Mouse (Mus musculus) neutrophil, adult 83 days (primary cell): ENCODE results near the gene Gm8906. TPM values are rescaled to one million over a fixed set of nuclear protein-coding genes. Genes with fewer than 3 reads are reported as not detected.

Source experiments
- total RNA-seq, 2 experiments: library from RNA; stranded (reverse); gene quantifications; one replicate each; pipeline ENCODE4 v1.2.4; 2023

Gene Gm8906
- not detected for total RNA-seq

GRCm38 (mm10) chr5:11502385-11502784 lies at the start of gene Gm8906:
Gene Gm8906 (plus strand): TSS chr5:11502685.

Other genes starting within 250 kb of the Gm8906 start
- not detected for gene Gm8890, start 246.7 kb upstream of the Gm8906 start, total RNA-seq
- gene Speer1, start 161.2 kb upstream of the Gm8906 start, total RNA-seq, result not detected
- gene Gm8897, start 86.3 kb upstream of the Gm8906 start, total RNA-seq, result not detected
- gene Gm6460, start 92.2 kb downstream of the Gm8906 start, total RNA-seq, result not detected
- not detected for gene Gm8922, start 179.3 kb downstream of the Gm8906 start, total RNA-seq